Mouse (Mus musculus) left cerebral cortex, adult 6 months (tissue): ENCODE results near the gene Olfr855. TPM values are rescaled to one million over a fixed set of nuclear protein-coding genes. Genes with fewer than 3 reads are reported as not detected.

Experiments
- long read RNA-seq, 2 experiments: library from polyadenylated mRNA; unstranded; transcript quantifications; one replicate each; pipeline ENCODE4 v2.0.0; 2019 to 2020
- polyA plus RNA-seq: library from polyadenylated mRNA; unstranded; fragments of <200 nt; fragmentation: Nextera tagmentation; gene quantifications from 2 replicates; pipeline ENCODE4 v1.2.3, GENCODE M21; 2021

The Olfr855 gene
- not detected in 2 replicates for polyA plus RNA-seq
- long read RNA-seq, experiment 1, result 0 reads
- long read RNA-seq, experiment 2, result 0 reads

DNA sequence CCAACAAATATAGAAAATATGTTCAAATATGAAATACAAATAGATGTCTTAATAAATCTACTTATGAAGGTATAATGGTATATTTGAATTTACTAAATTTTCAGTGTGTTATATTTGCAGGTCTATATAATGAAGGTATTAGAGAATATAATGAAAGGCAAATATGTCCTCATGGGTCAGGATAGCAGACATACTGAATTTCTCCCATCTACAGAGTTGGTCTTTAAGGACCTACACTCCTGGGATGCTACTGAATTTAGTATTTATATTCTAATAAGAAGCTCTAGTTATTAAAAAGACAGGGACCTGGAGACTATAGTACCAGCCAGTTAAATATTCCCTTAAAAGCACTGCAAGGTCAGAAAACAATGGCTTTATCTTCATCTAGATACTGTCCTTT is at the start of gene Olfr855:
Olfr855 (plus strand) TSS at position 301 of the 400 bp plus-strand sequence.

GRCm38 (mm10) chr9:19540976-19541375 is 41.4 kb upstream of the Olfr855 start, which contains the start of gene Olfr853:
Gene Olfr853 (minus strand): TSS chr9:19541076.

DNA sequence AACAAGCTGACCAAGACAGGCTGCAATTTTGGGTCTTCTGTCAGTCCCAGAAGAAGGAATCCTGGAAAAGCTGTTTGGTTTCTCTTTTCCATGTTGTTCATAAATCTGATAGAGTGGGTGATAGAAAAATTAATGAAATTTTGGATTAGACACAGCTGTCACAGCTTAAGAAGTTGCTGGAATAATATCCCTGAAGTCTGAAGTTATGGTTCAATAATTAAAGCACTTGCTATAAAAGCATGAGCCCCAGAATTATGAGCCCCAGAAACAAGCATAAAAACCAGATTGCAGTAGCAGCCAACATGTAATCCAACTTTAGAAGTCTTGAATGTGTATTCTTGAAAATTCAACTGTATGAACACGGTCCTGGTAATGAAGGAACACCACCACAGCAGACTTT is 15.1 kb upstream of the Olfr855 start, which contains the start of gene Olfr854:
Olfr854 (minus strand) TSS at position 101 of the 400 bp plus-strand sequence.

GRCm38 (mm10) chr9:19621843-19622822 is 39.7 kb downstream of the Olfr855 start, which contains the start of gene Zfp317:
Gene Zfp317 (plus strand): TSS chr9:19622102.

Other genes with a start within 250 kb of the Olfr855 start
- gene Olfr845, start 246.2 kb upstream of the Olfr855 start, polyA plus RNA-seq, result not detected in 2 replicates
- gene Olfr846, start 218.6 kb upstream of the Olfr855 start, polyA plus RNA-seq, result not detected in 2 replicates
- not detected in 2 replicates for gene Olfr847, start 203.9 kb upstream of the Olfr855 start, polyA plus RNA-seq
- not detected in 2 replicates for gene Olfr849, start 142.4 kb upstream of the Olfr855 start, polyA plus RNA-seq
- not detected in 2 replicates for gene Olfr850, start 104.4 kb upstream of the Olfr855 start, polyA plus RNA-seq
- not detected in 2 replicates for gene Olfr851, start 89.3 kb upstream of the Olfr855 start, polyA plus RNA-seq
- not detected in 2 replicates for gene Olfr853, start 41.5 kb upstream of the Olfr855 start, polyA plus RNA-seq
- gene Olfr854, start 15.2 kb upstream of the Olfr855 start, polyA plus RNA-seq, result not detected in 2 replicates
- gene Zfp317, start 39.5 kb downstream of the Olfr855 start, polyA plus RNA-seq, result 11.9 and 14.5 TPM in 2 replicates
- not detected in 2 replicates for gene Olfr857, start 126.8 kb downstream of the Olfr855 start, polyA plus RNA-seq
- gene Olfr58, start 197.7 kb downstream of the Olfr855 start, polyA plus RNA-seq, result not detected in 2 replicates
- gene Olfr859, start 222.3 kb downstream of the Olfr855 start, polyA plus RNA-seq, result not detected in 2 replicates